Mouse (Mus musculus): ENCODE results near the gene Naa16. TPM values are rescaled to one million over a fixed set of nuclear protein-coding genes. Genes with fewer than 3 reads are reported as not detected.
A peak's percentile ranks its signal among the peaks of the same experiment; 100 is the strongest.

Gene Naa16
- polyA plus RNA-seq, 1 experiment from 2014 or later = 21.3 TPM

DNA sequence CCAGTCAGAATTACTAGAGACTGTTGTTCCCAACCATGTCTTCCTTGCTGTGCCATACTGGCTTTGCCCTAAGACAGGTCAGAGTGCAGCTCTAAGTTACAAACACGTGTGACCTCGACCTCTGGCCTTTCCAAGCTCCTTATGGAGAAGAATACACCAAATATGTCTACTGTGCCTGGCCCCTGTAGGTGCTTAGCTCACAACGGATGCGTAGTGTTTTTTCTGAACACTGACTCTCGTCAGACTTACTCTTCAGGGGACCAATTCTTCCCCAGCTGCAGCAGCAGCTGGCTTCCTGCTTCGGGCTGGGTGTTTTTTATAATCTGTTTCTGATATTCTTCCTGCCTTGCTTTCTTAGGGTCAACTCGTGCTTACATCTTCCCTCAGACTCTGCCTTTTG lies 74.7 kb downstream of the Naa16 start:
- WGBS (ENCODE audit: insufficient replicate concordance) = 48% methylated on average over 7 of the region's 7 CpGs

DNA sequence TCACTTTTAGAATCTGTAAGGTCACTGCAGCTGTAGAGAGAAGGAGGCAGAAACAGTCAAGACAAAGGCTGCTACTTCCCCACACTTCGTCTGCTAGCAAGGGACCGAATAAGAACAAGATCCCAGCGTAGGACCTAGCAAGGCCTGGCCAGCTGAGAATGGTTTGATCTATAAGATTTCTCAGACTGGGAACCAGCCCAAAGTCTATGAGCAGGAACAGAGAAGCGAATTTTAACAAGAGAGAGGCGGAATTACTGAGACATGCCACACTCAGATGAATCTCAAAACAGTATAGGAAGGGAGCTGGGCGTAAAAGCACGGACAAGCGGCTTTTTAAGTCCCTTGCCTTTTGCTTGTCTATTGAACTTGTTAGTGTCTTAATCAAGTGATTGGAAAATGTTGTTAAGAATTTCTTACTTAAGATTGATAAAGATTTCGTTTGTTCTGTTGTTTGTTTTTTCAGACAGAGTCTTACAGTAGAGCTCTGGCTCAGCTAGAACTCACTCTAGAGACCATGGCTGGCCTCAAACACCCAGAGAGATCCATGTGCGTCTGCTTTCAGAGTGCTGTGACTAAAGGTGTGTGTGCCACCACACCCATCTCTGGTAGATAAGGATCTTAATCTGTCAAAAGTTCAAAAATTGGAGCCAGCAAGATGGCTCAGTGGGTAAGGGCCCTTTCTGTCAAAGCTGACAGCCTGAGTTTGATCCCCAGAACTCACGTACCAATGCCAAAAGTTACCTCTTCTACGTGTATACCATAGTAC lies 76.2 kb downstream of the Naa16 start:
- WGBS (ENCODE audit: insufficient replicate concordance) = 70% methylated on average over 12 of the region's 12 CpGs

More for the DNA sequence above, 74.7 kb downstream of the Naa16 start:
- ATAC-seq (ENCODE audit: low read depth) = no peak
- no peak overlapping the region for H3K4me3 ChIP-seq (ENCODE audit: low read depth, low read length)
- no peak overlapping the region for H3K9ac ChIP-seq (ENCODE audit: low read depth, low read length)
- H3K9me3 ChIP-seq (replicated peaks; ENCODE audit: control insufficient read depth, low read length) = no peaks in the 10 kb centered on the region
- H3K27me3 ChIP-seq (ENCODE audit: control insufficient read depth, insufficient read depth, low read depth, low read length) = no peaks in the 10 kb centered on the region
- no peak overlapping the region for H3K27ac ChIP-seq (ENCODE audit: low read length)
- H3K4me1 ChIP-seq (ENCODE audit: control insufficient read depth, low read depth, low read length) = peaks cover 19% of the 10 kb centered on the region
- no peak overlapping the region for H3K4me2 ChIP-seq (ENCODE audit: low read depth, low read length)
- H3K36me3 ChIP-seq (ENCODE audit: control insufficient read depth, insufficient read depth) = no peaks in the 10 kb centered on the region

DNA sequence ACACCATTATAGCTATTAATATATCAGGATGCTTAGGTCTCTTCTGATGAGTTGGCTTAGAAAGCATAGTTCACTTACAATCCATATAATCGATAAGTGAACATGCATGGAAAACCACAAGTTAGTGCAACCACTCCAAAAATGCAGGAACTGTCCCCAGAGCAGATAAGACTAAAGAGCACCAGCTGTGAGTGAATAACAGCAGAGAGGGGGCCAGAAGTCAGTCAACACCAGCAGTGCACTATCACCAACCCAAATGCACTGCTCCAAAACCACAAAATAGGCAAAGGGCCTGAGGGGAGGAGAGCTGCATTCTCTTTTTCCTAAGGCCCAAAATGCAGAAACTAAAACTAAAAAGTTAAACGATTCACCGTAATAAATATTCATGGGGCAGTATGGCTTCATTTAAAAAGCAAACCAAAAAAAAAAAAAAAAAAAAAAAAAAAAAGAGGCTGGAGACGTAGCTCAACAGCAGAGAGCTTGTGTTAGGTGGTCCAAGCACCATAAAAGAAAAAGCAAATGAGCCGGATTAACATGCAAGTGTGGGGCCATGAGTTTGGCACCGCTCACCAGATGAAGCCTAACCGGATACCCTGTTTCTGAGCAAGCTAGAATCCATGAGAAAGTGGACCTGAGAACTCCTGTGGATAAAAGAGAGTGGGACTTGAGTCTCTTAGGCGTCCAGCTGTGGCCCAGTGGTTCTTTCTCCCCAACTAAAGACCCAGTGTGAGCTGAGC lies 77.0 kb downstream of the Naa16 start:
- Histone ChIP-seq H3K9ac (ENCODE audit: low read depth, low read length) (no peak overlapping the region), H3K9me3 (replicated peaks; ENCODE audit: control insufficient read depth, low read length) (no peaks in the 10 kb centered on the region), H3K4me2 (ENCODE audit: low read depth, low read length) (no peak overlapping the region), H3K4me3 (ENCODE audit: low read depth, low read length) (no peak overlapping the region), H3K4me1 (ENCODE audit: control insufficient read depth, low read depth, low read length) (peaks cover 21% of the 10 kb centered on the region), H3K27me3 (ENCODE audit: control insufficient read depth, insufficient read depth, low read depth, low read length) (no peaks in the 10 kb centered on the region), H3K36me3 (ENCODE audit: control insufficient read depth, insufficient read depth) (no peaks in the 10 kb centered on the region), H3K27ac (ENCODE audit: low read length) (no peak overlapping the region)
- 43% methylated on average over 8 of the region's 8 CpGs for WGBS (ENCODE audit: insufficient replicate concordance)
- ATAC-seq (ENCODE audit: low read depth) = peak; percentile 56; the same call in 1 of the 2 replicates

More for the DNA sequence above, 76.2 kb downstream of the Naa16 start:
- Histone ChIP-seq H3K36me3 (ENCODE audit: control insufficient read depth, insufficient read depth) (no peaks in the 10 kb centered on the region), H3K27me3 (ENCODE audit: control insufficient read depth, insufficient read depth, low read depth, low read length) (no peaks in the 10 kb centered on the region), H3K27ac (ENCODE audit: low read length) (no peak overlapping the region), H3K4me3 (ENCODE audit: low read depth, low read length) (no peak overlapping the region), H3K9me3 (replicated peaks; ENCODE audit: control insufficient read depth, low read length) (no peaks in the 10 kb centered on the region), H3K4me1 (ENCODE audit: control insufficient read depth, low read depth, low read length) (peaks cover 19% of the 10 kb centered on the region), H3K4me2 (ENCODE audit: low read depth, low read length) (no peak overlapping the region), H3K9ac (ENCODE audit: low read depth, low read length) (no peak overlapping the region)
- no peak for ATAC-seq (ENCODE audit: low read depth)

DNA sequence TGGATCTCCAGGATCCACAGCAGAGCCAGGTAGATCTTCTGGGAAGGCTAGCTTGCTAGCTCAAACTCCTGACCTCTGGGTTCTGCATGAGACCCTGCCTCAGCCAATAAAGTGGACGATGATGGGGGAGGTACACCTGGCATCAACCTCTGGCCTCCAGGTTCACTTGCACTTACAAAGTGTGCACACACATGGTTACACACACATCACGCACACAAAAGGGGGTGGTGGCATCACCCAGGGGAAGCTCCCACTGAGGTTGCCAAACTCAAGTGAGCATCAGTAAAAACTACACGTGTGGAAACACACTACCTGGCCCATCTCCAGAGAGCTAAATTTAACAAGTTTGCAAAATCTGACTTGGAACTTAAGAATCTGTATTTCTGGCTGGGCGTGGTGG lies 77.9 kb downstream of the Naa16 start:
- Histone ChIP-seq H3K4me2 (ENCODE audit: low read depth, low read length) (no peak overlapping the region), H3K27ac (ENCODE audit: low read length) (no peak overlapping the region), H3K36me3 (ENCODE audit: control insufficient read depth, insufficient read depth) (no peaks in the 10 kb centered on the region), H3K9me3 (replicated peaks; ENCODE audit: control insufficient read depth, low read length) (no peaks in the 10 kb centered on the region), H3K4me3 (ENCODE audit: low read depth, low read length) (no peak overlapping the region), H3K4me1 (ENCODE audit: control insufficient read depth, low read depth, low read length) (peaks cover 28% of the 10 kb centered on the region), H3K9ac (ENCODE audit: low read depth, low read length) (peak overlapping the region; percentile 9; the same call in 1 of the 2 replicates), H3K27me3 (ENCODE audit: control insufficient read depth, insufficient read depth, low read depth, low read length) (no peaks in the 10 kb centered on the region)
- ATAC-seq (ENCODE audit: low read depth) = no peak
- 69% methylated on average over 4 of the region's 4 CpGs for WGBS (ENCODE audit: insufficient replicate concordance)

DNA sequence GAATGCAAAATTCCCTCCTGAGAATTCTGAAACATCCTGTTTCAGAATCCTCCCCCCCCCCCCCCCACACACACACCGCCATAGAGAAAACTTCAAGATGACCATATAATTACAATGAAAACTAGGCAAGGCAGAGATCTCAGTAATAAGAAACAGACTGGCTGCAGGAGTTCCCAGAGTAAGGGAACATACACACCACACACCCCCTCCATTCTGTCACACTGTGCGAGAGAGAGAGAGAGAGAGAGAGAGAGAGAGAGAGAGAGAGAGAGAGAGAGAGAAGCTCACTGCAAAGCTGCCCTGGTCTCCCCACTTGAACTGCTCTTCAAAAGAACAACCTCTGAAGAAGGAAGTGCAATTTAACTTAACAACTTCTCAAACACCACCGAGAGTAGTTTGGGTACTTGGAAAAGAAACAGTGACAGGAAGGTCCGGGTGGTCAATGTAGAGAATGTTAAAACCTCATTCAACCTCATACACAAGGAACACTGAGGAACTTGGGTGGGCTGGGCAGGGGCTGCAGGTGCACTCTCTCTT lies 78.6 kb downstream of the Naa16 start:
- no peak overlapping the region for H3K4me3 ChIP-seq (ENCODE audit: low read depth, low read length)
- no peak overlapping the region for H3K9ac ChIP-seq (ENCODE audit: low read depth, low read length)
- 49% methylated on average over 4 of the region's 4 CpGs for WGBS (ENCODE audit: insufficient replicate concordance)
- ATAC-seq (ENCODE audit: low read depth) = no peak
- H3K36me3 ChIP-seq (ENCODE audit: control insufficient read depth, insufficient read depth) = no peaks in the 10 kb centered on the region
- peaks cover 36% of the 10 kb centered on the region for H3K4me1 ChIP-seq (ENCODE audit: control insufficient read depth, low read depth, low read length)
- H3K4me2 ChIP-seq (ENCODE audit: low read depth, low read length) = no peak overlapping the region
- no peak overlapping the region for H3K27ac ChIP-seq (ENCODE audit: low read length)
- no peaks in the 10 kb centered on the region for H3K9me3 ChIP-seq (replicated peaks; ENCODE audit: control insufficient read depth, low read length)
- H3K27me3 ChIP-seq (ENCODE audit: control insufficient read depth, insufficient read depth, low read depth, low read length) = no peaks in the 10 kb centered on the region

DNA sequence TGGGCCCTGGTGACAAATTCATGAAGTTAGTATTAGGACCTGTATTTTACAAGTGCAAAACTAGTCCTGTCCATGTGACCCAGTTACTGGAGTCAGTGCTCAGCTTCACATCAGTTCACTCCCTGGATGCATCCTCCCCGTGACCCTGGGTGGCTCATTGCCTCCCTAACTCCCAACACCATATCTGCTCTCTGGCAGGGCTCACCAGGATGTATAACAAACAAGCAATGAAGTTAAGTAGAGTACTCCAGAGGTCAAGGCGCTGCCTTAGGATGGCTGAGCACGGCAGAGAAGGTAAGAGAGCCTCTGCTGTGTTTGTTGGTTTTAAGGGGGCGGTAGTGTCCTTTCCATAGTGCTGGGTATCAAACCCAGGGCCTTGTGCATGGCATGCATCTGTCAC lies 81.5 kb downstream of the Naa16 start:
- H3K27me3 ChIP-seq (ENCODE audit: control insufficient read depth, insufficient read depth, low read depth, low read length) = no peaks in the 10 kb centered on the region
- 65% methylated on average over 4 of the region's 4 CpGs for WGBS (ENCODE audit: insufficient replicate concordance)
- ATAC-seq (ENCODE audit: low read depth) = no peak
- H3K36me3 ChIP-seq (ENCODE audit: control insufficient read depth, insufficient read depth) = no peaks in the 10 kb centered on the region
- no peak overlapping the region for H3K4me2 ChIP-seq (ENCODE audit: low read depth, low read length)
- H3K4me3 ChIP-seq (ENCODE audit: low read depth, low read length) = no peak overlapping the region
- H3K9ac ChIP-seq (ENCODE audit: low read depth, low read length) = no peak overlapping the region
- no peak overlapping the region for H3K27ac ChIP-seq (ENCODE audit: low read length)
- peaks cover 40% of the 10 kb centered on the region for H3K4me1 ChIP-seq (ENCODE audit: control insufficient read depth, low read depth, low read length)
- H3K9me3 ChIP-seq (replicated peaks; ENCODE audit: control insufficient read depth, low read length) = no peaks in the 10 kb centered on the region

DNA sequence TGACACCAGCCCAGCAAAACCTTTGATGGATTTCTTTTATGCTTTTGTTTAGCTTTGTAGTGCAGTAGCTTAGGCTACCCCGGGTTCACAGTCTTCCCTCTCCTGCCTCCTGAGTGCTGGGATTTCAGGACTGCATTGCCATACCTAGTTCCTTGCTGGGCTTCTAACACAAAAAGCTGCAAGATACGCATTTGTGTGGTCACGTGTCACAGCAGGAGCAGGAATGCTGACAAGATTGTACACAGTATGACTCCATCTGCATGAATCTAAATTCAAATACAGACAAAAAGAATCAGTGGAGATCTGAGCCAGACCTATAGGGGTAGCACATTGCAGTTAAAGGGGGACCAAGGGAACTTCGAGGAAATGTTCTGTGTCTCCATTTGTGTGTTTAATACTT lies 82.2 kb downstream of the Naa16 start:
- no peak overlapping the region for H3K4me2 ChIP-seq (ENCODE audit: low read depth, low read length)
- H3K4me3 ChIP-seq (ENCODE audit: low read depth, low read length) = no peak overlapping the region

DNA sequence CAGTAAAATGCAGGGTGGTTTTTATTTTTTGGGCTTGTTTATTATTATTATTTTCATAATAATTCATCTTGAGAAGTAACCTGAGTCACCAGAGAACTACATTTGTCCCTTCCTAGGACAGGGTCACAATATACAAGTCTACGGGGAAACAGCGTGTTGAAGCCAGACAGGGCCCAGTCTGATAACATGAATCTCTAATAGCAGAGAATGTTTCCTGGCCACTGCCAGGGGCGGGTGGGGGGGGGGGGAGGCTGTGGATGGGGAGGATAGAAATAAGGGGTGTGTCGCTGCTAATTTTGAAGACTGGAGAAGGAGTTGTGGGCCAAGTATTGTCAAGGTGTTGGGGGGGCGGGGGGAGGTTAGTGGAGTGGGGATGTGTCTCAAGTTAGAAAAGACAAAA lies 82.7 kb downstream of the Naa16 start:
- peak; percentile 52; the same call in 1 of the 2 replicates for ATAC-seq (ENCODE audit: low read depth)
- H3K4me2 ChIP-seq (ENCODE audit: low read depth, low read length) = peak overlapping the region; percentile 50; the same call in 1 of the 2 replicates
- peak overlapping the region; percentile 79 for H3K27ac ChIP-seq (ENCODE audit: low read length)
- H3K4me1 ChIP-seq (ENCODE audit: control insufficient read depth, low read depth, low read length) = peaks cover 42% of the 10 kb centered on the region
- H3K4me3 ChIP-seq (ENCODE audit: low read depth, low read length) = no peak overlapping the region
- no peaks in the 10 kb centered on the region for H3K9me3 ChIP-seq (replicated peaks; ENCODE audit: control insufficient read depth, low read length)
- H3K9ac ChIP-seq (ENCODE audit: low read depth, low read length) = peak overlapping the region; percentile 39; the same call in 1 of the 2 replicates
- 38% methylated on average over 5 of the region's 5 CpGs for WGBS (ENCODE audit: insufficient replicate concordance)
- no peaks in the 10 kb centered on the region for H3K36me3 ChIP-seq (ENCODE audit: control insufficient read depth, insufficient read depth)
- H3K27me3 ChIP-seq (ENCODE audit: control insufficient read depth, insufficient read depth, low read depth, low read length) = no peaks in the 10 kb centered on the region

More for the DNA sequence above, 82.2 kb downstream of the Naa16 start:
- 60% methylated on average over 4 of the region's 4 CpGs for WGBS (ENCODE audit: insufficient replicate concordance)
- Histone ChIP-seq H3K9me3 (replicated peaks; ENCODE audit: control insufficient read depth, low read length) (no peaks in the 10 kb centered on the region), H3K9ac (ENCODE audit: low read depth, low read length) (no peak overlapping the region), H3K4me1 (ENCODE audit: control insufficient read depth, low read depth, low read length) (peaks cover 41% of the 10 kb centered on the region), H3K27me3 (ENCODE audit: control insufficient read depth, insufficient read depth, low read depth, low read length) (no peaks in the 10 kb centered on the region), H3K36me3 (ENCODE audit: control insufficient read depth, insufficient read depth) (no peaks in the 10 kb centered on the region), H3K27ac (ENCODE audit: low read length) (peak overlapping the region; percentile 56)
- ATAC-seq (ENCODE audit: low read depth) = no peak

DNA sequence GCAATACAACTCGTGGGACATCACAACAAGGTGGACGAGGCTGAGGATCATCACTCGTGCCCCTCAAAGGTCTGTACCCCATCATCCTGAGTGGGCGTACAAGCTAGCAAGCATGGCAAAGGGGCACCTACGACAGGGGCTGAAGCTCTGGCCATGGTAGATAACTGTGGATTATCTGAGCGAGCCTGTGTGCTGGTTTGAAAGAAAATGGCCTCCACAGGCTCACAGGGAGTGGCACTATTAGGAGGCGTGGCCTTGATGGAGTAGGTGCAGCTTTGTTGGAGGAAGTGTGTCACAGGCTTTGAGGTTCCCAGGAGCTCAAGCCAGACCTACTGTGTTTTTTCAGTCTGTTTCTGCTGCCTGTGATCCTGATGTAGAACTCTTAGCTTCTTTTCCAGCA lies 83.4 kb downstream of the Naa16 start:
- Histone ChIP-seq H3K36me3 (ENCODE audit: control insufficient read depth, insufficient read depth) (no peaks in the 10 kb centered on the region), H3K4me1 (ENCODE audit: control insufficient read depth, low read depth, low read length) (peaks cover 46% of the 10 kb centered on the region), H3K9ac (ENCODE audit: low read depth, low read length) (peak overlapping the region; percentile 15; the same call in 1 of the 2 replicates), H3K9me3 (replicated peaks; ENCODE audit: control insufficient read depth, low read length) (no peaks in the 10 kb centered on the region), H3K27ac (ENCODE audit: low read length) (peak overlapping the region; percentile 79), H3K4me3 (ENCODE audit: low read depth, low read length) (no peak overlapping the region), H3K27me3 (ENCODE audit: control insufficient read depth, insufficient read depth, low read depth, low read length) (no peaks in the 10 kb centered on the region), H3K4me2 (ENCODE audit: low read depth, low read length) (peak overlapping the region; percentile 50)
- peak; percentile 92 for ATAC-seq (ENCODE audit: low read depth)
- 30% methylated on average over 7 of the region's 7 CpGs for WGBS (ENCODE audit: insufficient replicate concordance)
